Mouse (Mus musculus): Measurements from ENCODE around the gene Erfe. TPM values are rescaled to one million over a fixed set of nuclear protein-coding genes. Genes with fewer than 3 reads are reported as not detected.

The Erfe gene
- total and polyA plus RNA-seq, 3 experiments, result 0.78 to 2.1 (median 0.93) TPM

DNA sequence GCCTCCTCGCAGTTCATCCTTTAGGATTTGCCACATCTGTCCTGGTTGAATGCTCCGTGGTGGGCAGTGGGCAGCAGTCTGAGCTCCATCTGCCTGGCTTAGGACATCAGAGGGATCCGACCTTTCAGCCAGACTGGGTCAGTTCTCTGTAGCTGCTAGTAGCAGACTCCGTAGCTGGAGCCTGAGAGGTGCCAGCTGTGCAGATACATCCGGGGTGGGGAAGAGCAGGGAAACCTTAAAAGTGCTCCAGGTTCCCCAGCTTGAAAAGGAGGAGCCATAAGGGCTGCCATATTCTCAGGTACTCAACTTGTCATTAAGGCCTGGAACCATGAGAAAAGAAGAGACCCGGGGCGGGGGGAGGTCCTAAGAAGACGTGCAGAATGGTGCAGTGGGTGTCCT is 415 bp upstream of the Erfe start:
- H3K27me3 ChIP-seq (ENCODE audit: insufficient read depth, low read length), result peaks cover 36% of the 10 kb centered on the region
- ATAC-seq (ENCODE audit: extremely low read depth, insufficient number of reproducible peaks, low FRiP score, poor library complexity, severe bottlenecking) (no peak), DNase-seq (ENCODE audit: low spot score) (no peak)
- H3K4me1 ChIP-seq (ENCODE audit: insufficient read depth, low read depth, low read length), result peaks cover 28% of the 10 kb centered on the region
- H3K36me3 ChIP-seq (replicated peaks), result peaks cover 30% of the 10 kb centered on the region
- peak overlapping the region; percentile 72; the same call in 1 of the 2 replicates for H3K4me3 ChIP-seq (ENCODE audit: low read depth, low read length)
- no peaks in the 10 kb centered on the region for H3K9me3 ChIP-seq (replicated peaks)
- TF ChIP-seq GATA1 (IDR thresholded peaks at IDR 0.05; ENCODE audit: borderline replicate concordance, low read length) (no peak), TAL1 (conservative IDR thresholded peaks at IDR 0.05; ENCODE audit: low read depth, low read length) (no peak), GATA2 (IDR thresholded peaks at IDR 0.05; ENCODE audit: borderline replicate concordance, low read depth, low read length) (no peak), POLR2AphosphoS5 (IDR thresholded peaks at IDR 0.05; ENCODE audit: insufficient replicate concordance, low read depth, low read length) (no peak), CTCF (IDR thresholded peaks at IDR 0.05; ENCODE audit: low read depth, low read length) (no peak)

DNA sequence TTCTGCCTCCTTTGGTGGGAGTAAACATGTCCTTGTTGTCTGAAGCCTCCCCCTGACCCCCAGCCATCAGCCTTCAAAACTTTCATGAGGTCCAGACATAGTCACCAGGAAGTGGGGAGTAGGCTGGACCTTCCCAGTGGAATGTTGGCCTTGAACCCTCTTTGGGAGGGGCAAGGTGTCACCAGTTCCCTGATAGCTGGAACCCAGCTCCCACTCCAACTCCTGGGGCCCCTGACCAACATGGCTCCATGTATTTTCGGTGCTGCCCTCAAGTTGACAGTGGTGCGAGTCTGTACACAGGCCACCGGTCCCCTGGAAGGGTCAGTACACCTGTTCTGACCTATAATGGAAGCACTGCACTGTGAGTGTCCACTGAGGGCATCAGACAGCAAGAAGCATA is 1.1 kb downstream of the Erfe start:
- H3K27me3 ChIP-seq (ENCODE audit: insufficient read depth, low read length), result peaks cover 22% of the 10 kb centered on the region
- H3K4me3 ChIP-seq (ENCODE audit: low read depth, low read length), result peak overlapping the region; percentile 72; the same call in 1 of the 2 replicates
- DNase-seq (ENCODE audit: low spot score) (no peak), ATAC-seq (ENCODE audit: extremely low read depth, insufficient number of reproducible peaks, low FRiP score, poor library complexity, severe bottlenecking) (no peak)
- peaks cover 45% of the 10 kb centered on the region for H3K36me3 ChIP-seq (replicated peaks)
- H3K4me1 ChIP-seq (ENCODE audit: insufficient read depth, low read depth, low read length), result peaks cover 31% of the 10 kb centered on the region
- H3K9me3 ChIP-seq (replicated peaks), result no peaks in the 10 kb centered on the region
- TF ChIP-seq CTCF (IDR thresholded peaks at IDR 0.05; ENCODE audit: low read depth, low read length), result no peak
- no peak for TF ChIP-seq TAL1 (conservative IDR thresholded peaks at IDR 0.05; ENCODE audit: low read depth, low read length)
- TF ChIP-seq GATA1 (IDR thresholded peaks at IDR 0.05; ENCODE audit: borderline replicate concordance, low read length), result no peak
- TF ChIP-seq POLR2AphosphoS5 (IDR thresholded peaks at IDR 0.05; ENCODE audit: insufficient replicate concordance, low read depth, low read length), result no peak
- TF ChIP-seq GATA2 (IDR thresholded peaks at IDR 0.05; ENCODE audit: borderline replicate concordance, low read depth, low read length), result no peak

DNA sequence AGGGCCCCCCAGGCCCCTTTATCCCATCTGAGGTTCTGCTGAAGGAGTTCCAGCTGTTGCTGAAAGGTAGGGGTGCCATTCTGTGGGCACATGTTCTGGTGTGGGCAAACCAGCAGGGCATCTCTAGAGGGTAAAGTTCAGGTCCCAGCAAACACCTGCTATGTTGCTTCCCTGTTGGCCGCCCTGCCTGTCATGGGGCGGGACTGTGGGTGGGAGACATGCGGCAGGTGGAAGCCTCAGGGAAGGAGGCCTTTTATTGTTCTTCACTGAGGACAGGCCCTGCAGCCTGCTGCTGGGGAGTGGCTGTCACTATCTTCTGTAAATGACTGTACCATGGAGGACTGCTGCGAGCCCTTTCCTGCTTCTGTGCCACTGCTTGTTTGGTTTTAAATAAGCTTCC is 3.2 kb downstream of the Erfe start:
- TF ChIP-seq GATA1 (IDR thresholded peaks at IDR 0.05; ENCODE audit: borderline replicate concordance, low read length) (no peak), GATA2 (IDR thresholded peaks at IDR 0.05; ENCODE audit: borderline replicate concordance, low read depth, low read length) (no peak), CTCF (IDR thresholded peaks at IDR 0.05; ENCODE audit: low read depth, low read length) (no peak), TAL1 (conservative IDR thresholded peaks at IDR 0.05; ENCODE audit: low read depth, low read length) (no peak), POLR2AphosphoS5 (IDR thresholded peaks at IDR 0.05; ENCODE audit: insufficient replicate concordance, low read depth, low read length) (no peak)
- Histone ChIP-seq H3K36me3 (replicated peaks) (peaks cover 66% of the 10 kb centered on the region), H3K4me3 (ENCODE audit: low read depth, low read length) (no peak overlapping the region), H3K9me3 (replicated peaks) (no peaks in the 10 kb centered on the region), H3K27me3 (ENCODE audit: insufficient read depth, low read length) (peaks cover 10% of the 10 kb centered on the region), H3K4me1 (ENCODE audit: insufficient read depth, low read depth, low read length) (peaks cover 50% of the 10 kb centered on the region)
- no peak for ATAC-seq (ENCODE audit: extremely low read depth, insufficient number of reproducible peaks, low FRiP score, poor library complexity, severe bottlenecking)
- DNase-seq (ENCODE audit: low spot score), result peak; percentile 4

DNA sequence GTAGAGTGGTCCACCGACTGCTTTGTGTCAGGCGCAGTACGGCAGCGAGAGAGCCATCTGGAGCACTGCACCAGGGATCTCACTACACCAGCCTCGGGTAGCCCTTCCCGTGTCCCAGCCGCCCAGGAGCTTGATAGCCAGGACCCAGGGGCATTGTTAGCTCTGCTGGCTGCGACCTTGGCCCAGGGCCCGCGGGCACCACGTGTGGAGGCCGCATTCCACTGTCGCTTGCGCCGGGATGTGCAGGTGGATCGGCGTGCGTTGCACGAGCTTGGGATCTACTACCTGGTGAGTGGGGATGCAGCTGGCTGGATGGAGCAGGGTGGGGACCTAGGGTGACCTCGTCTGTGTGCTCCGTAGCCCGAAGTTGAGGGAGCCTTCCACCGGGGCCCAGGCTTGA is 3.8 kb downstream of the Erfe start:
- H3K4me1 ChIP-seq (ENCODE audit: insufficient read depth, low read depth, low read length), result peaks cover 55% of the 10 kb centered on the region

DNA sequence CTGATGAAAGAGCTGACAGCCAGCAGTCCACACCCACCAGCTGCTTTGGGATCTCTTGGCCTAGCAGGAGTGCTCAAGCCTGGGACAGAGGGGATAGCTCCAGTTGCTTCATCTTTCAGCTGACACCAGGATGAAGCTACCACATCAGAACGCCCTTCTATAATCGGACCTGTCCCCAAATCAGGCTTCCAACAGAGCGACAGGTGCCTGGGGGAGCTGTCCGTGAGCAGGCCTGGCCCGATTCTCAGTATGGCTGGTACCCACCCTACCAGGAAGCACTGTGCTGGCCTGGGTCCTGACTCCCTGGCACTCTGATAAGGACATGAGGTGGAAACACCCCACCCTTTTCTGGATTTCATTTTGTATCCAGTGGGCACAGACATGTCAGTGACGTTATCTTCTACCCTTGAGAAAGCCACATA is 7.2 kb downstream of the Erfe start:
- ATAC-seq (ENCODE audit: extremely low read depth, insufficient number of reproducible peaks, low FRiP score, poor library complexity, severe bottlenecking) (no peak), DNase-seq (ENCODE audit: low spot score) (no peak)
- Histone ChIP-seq H3K4me3 (ENCODE audit: low read depth, low read length) (no peak overlapping the region), H3K36me3 (replicated peaks) (peaks cover 100% of the 10 kb centered on the region), H3K27me3 (ENCODE audit: insufficient read depth, low read length) (no peaks in the 10 kb centered on the region), H3K9me3 (replicated peaks) (no peaks in the 10 kb centered on the region), H3K4me1 (ENCODE audit: insufficient read depth, low read depth, low read length) (peaks cover 45% of the 10 kb centered on the region)
- TF ChIP-seq GATA2 (IDR thresholded peaks at IDR 0.05; ENCODE audit: borderline replicate concordance, low read depth, low read length) (no peak), GATA1 (IDR thresholded peaks at IDR 0.05; ENCODE audit: borderline replicate concordance, low read length) (no peak), TAL1 (conservative IDR thresholded peaks at IDR 0.05; ENCODE audit: low read depth, low read length) (no peak), CTCF (IDR thresholded peaks at IDR 0.05; ENCODE audit: low read depth, low read length) (no peak), POLR2AphosphoS5 (IDR thresholded peaks at IDR 0.05; ENCODE audit: insufficient replicate concordance, low read depth, low read length) (no peak)

More for the DNA sequence above, 3.8 kb downstream of the Erfe start:
- DNase-seq (ENCODE audit: low spot score), result no peak
- H3K4me3 ChIP-seq (ENCODE audit: low read depth, low read length), result 0 out of 2 replicates have a peak overlapping the region, but pooled peaks have one; percentile 2
- no peak for ATAC-seq (ENCODE audit: extremely low read depth, insufficient number of reproducible peaks, low FRiP score, poor library complexity, severe bottlenecking)
- no peaks in the 10 kb centered on the region for H3K9me3 ChIP-seq (replicated peaks)
- peaks cover 73% of the 10 kb centered on the region for H3K36me3 ChIP-seq (replicated peaks)
- no peak for TF ChIP-seq GATA1 (IDR thresholded peaks at IDR 0.05; ENCODE audit: borderline replicate concordance, low read length)
- peak; percentile 27; the same call in 1 of the 2 replicates for TF ChIP-seq POLR2AphosphoS5 (IDR thresholded peaks at IDR 0.05; ENCODE audit: insufficient replicate concordance, low read depth, low read length)
- peaks cover 4% of the 10 kb centered on the region for H3K27me3 ChIP-seq (ENCODE audit: insufficient read depth, low read length)

DNA sequence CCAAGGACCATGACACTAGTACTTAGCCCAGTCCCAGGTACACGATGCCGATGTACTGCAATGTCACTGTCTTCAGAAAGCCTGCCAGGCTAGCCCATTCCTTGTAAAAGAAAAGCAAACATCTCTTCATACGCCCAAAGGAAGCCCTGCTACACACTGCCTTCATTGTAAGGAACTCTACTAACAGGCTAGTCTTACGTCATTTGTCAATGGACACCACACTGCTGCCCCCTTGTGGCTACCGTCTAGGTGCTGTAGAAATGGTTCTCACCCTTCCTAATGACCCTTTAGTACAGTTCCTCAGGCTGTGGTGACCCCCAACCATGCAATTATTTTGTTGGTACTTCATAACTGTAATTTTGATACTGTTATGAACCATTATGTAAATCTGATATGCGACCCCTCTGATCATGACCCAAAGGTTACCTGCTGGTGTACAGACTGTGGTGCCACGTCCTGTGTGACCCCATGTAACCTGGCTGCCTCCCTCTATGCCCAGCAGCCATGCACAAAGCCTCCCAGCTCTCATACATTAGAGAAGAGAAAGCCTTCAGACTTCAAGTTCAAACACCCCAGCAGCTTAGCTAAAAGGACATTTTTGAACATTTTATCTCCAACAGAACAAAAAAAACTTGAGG is 14.3 kb downstream of the Erfe start:
- Histone ChIP-seq H3K4me1 (ENCODE audit: insufficient read depth, low read depth, low read length) (peaks cover 25% of the 10 kb centered on the region), H3K9me3 (replicated peaks) (no peaks in the 10 kb centered on the region), H3K36me3 (replicated peaks) (peaks cover 96% of the 10 kb centered on the region), H3K4me3 (ENCODE audit: low read depth, low read length) (no peak overlapping the region), H3K27me3 (ENCODE audit: insufficient read depth, low read length) (no peaks in the 10 kb centered on the region)
- peak; percentile 70 for DNase-seq (ENCODE audit: low spot score)
- peak; percentile 96 for TF ChIP-seq CTCF (IDR thresholded peaks at IDR 0.05; ENCODE audit: low read depth, low read length)
- TF ChIP-seq GATA2 (IDR thresholded peaks at IDR 0.05; ENCODE audit: borderline replicate concordance, low read depth, low read length), result no peak
- peak; percentile 73 for ATAC-seq (ENCODE audit: extremely low read depth, insufficient number of reproducible peaks, low FRiP score, poor library complexity, severe bottlenecking)
